Mouse (Mus musculus): ENCODE measurements at regions not wholly inside any gene's neighbourhood (a gene's known extent, or its start where the extent isn't known, plus 50 kb on each side); places are given as distances from the start of the nearest gene placed in this dataset.

- WGBS: 82% methylated on average over 19 of the region's 19 CpGs
These were observed 88.7 kb upstream of the Ccnd2 start for GRCm38 (mm10) chr6:127240472-127241375.

GRCm38 (mm10) chr6:127241693-127242425 lies 89.9 kb upstream of the Ccnd2 start:
- ATAC-seq (ENCODE audit: insufficient read depth, low read depth): no peak

More at GRCm38 (mm10) chr6:127240472-127241375, 88.7 kb upstream of the Ccnd2 start:
- Histone ChIP-seq H3K36me3 (replicated peaks; ENCODE audit: control insufficient read depth, insufficient read depth, low read length) (no peaks in the 10 kb centered on the region), H3K4me2 (ENCODE audit: low read depth, low read length) (peak overlapping the region; percentile 4; the same call in 1 of the 2 replicates), H3K4me3 (ENCODE audit: low read depth, low read length) (no peak overlapping the region), H3K4me1 (ENCODE audit: control insufficient read depth, insufficient read depth) (no peaks in the 10 kb centered on the region), H3K9ac (replicated peaks; ENCODE audit: low read depth, low read length) (no peak overlapping the region), H3K27me3 (ENCODE audit: control insufficient read depth, insufficient read depth, low read length) (no peaks in the 10 kb centered on the region), H3K27ac (ENCODE audit: low read depth) (no peak overlapping the region), H3K9me3 (replicated peaks; ENCODE audit: control insufficient read depth, low read length) (0 out of 2 replicates have a peak, but pooled peaks cover 3% of the 10 kb centered on the region)
- TF ChIP-seq CTCF (IDR thresholded peaks at IDR 0.05; ENCODE audit: low read depth) (no peak), EP300 (IDR thresholded peaks at IDR 0.05; ENCODE audit: low read depth) (no peak)
- no peak for DNase-seq (ENCODE audit: low spot score)
- no peak for ATAC-seq (ENCODE audit: insufficient read depth, low read depth)

GRCm38 (mm10) chr6:127243032-127243431 lies 91.0 kb upstream of the Ccnd2 start:
- no peak for DNase-seq (ENCODE audit: low spot score)
- no peak overlapping the region for H3K4me2 ChIP-seq (ENCODE audit: low read depth, low read length)
- no peak overlapping the region for H3K27ac ChIP-seq (ENCODE audit: low read depth)
- H3K4me1 ChIP-seq (ENCODE audit: control insufficient read depth, insufficient read depth): no peaks in the 10 kb centered on the region
- H3K36me3 ChIP-seq (replicated peaks; ENCODE audit: control insufficient read depth, insufficient read depth, low read length): no peaks in the 10 kb centered on the region
- no peak overlapping the region for H3K9ac ChIP-seq (replicated peaks; ENCODE audit: low read depth, low read length)
- no peaks in the 10 kb centered on the region for H3K27me3 ChIP-seq (ENCODE audit: control insufficient read depth, insufficient read depth, low read length)
- no peak for TF ChIP-seq EP300 (IDR thresholded peaks at IDR 0.05; ENCODE audit: low read depth)
- no peak for TF ChIP-seq CTCF (IDR thresholded peaks at IDR 0.05; ENCODE audit: low read depth)
- WGBS: 72% methylated on average over 2 of the region's 2 CpGs
- H3K9me3 ChIP-seq (replicated peaks; ENCODE audit: control insufficient read depth, low read length): 0 out of 2 replicates have a peak, but pooled peaks cover 3% of the 10 kb centered on the region
- no peak for ATAC-seq (ENCODE audit: insufficient read depth, low read depth)
- no peak overlapping the region for H3K4me3 ChIP-seq (ENCODE audit: low read depth, low read length)

More at GRCm38 (mm10) chr6:127241693-127242425, 89.9 kb upstream of the Ccnd2 start:
- no peak for DNase-seq (ENCODE audit: low spot score)
- TF ChIP-seq EP300 (IDR thresholded peaks at IDR 0.05; ENCODE audit: low read depth): no peak
- TF ChIP-seq CTCF (IDR thresholded peaks at IDR 0.05; ENCODE audit: low read depth): no peak
- WGBS: 55% methylated on average over 14 of the region's 14 CpGs
- Histone ChIP-seq H3K9me3 (replicated peaks; ENCODE audit: control insufficient read depth, low read length) (0 out of 2 replicates have a peak, but pooled peaks cover 3% of the 10 kb centered on the region), H3K27me3 (ENCODE audit: control insufficient read depth, insufficient read depth, low read length) (no peaks in the 10 kb centered on the region), H3K4me2 (ENCODE audit: low read depth, low read length) (no peak overlapping the region), H3K4me3 (ENCODE audit: low read depth, low read length) (no peak overlapping the region), H3K9ac (replicated peaks; ENCODE audit: low read depth, low read length) (no peak overlapping the region), H3K4me1 (ENCODE audit: control insufficient read depth, insufficient read depth) (no peaks in the 10 kb centered on the region), H3K36me3 (replicated peaks; ENCODE audit: control insufficient read depth, insufficient read depth, low read length) (no peaks in the 10 kb centered on the region), H3K27ac (ENCODE audit: low read depth) (no peak overlapping the region)

GRCm38 (mm10) chr6:127245814-127246440 lies 93.9 kb upstream of the Ccnd2 start:
- no peak for TF ChIP-seq EP300 (IDR thresholded peaks at IDR 0.05; ENCODE audit: low read depth)
- no peak for TF ChIP-seq CTCF (IDR thresholded peaks at IDR 0.05; ENCODE audit: low read depth)
- H3K4me3 ChIP-seq (ENCODE audit: low read depth, low read length): no peak overlapping the region
- H3K9me3 ChIP-seq (replicated peaks; ENCODE audit: control insufficient read depth, low read length): 0 out of 2 replicates have a peak, but pooled peaks cover 3% of the 10 kb centered on the region
- no peak overlapping the region for H3K27ac ChIP-seq (ENCODE audit: low read depth)
- DNase-seq (ENCODE audit: low spot score): no peak
- ATAC-seq (ENCODE audit: insufficient read depth, low read depth): no peak
- no peak overlapping the region for H3K9ac ChIP-seq (replicated peaks; ENCODE audit: low read depth, low read length)
- H3K36me3 ChIP-seq (replicated peaks; ENCODE audit: control insufficient read depth, insufficient read depth, low read length): no peaks in the 10 kb centered on the region
- H3K4me1 ChIP-seq (ENCODE audit: control insufficient read depth, insufficient read depth): no peaks in the 10 kb centered on the region
- 77% methylated on average over 4 of the region's 4 CpGs for WGBS
- no peak overlapping the region for H3K4me2 ChIP-seq (ENCODE audit: low read depth, low read length)
- H3K27me3 ChIP-seq (ENCODE audit: control insufficient read depth, insufficient read depth, low read length): no peaks in the 10 kb centered on the region

GRCm38 (mm10) chr6:127246730-127247129 lies 94.7 kb upstream of the Ccnd2 start:
- H3K4me1 ChIP-seq (ENCODE audit: control insufficient read depth, insufficient read depth): no peaks in the 10 kb centered on the region
- WGBS: 89% methylated on average over 7 of the region's 7 CpGs
- no peak overlapping the region for H3K4me2 ChIP-seq (ENCODE audit: low read depth, low read length)
- H3K4me3 ChIP-seq (ENCODE audit: low read depth, low read length): no peak overlapping the region
- H3K27me3 ChIP-seq (ENCODE audit: control insufficient read depth, insufficient read depth, low read length): no peaks in the 10 kb centered on the region
- H3K27ac ChIP-seq (ENCODE audit: low read depth): no peak overlapping the region
- DNase-seq (ENCODE audit: low spot score) (no peak), ATAC-seq (ENCODE audit: insufficient read depth, low read depth) (no peak)
- TF ChIP-seq CTCF (IDR thresholded peaks at IDR 0.05; ENCODE audit: low read depth) (no peak), EP300 (IDR thresholded peaks at IDR 0.05; ENCODE audit: low read depth) (no peak)
- 0 out of 2 replicates have a peak, but pooled peaks cover 3% of the 10 kb centered on the region for H3K9me3 ChIP-seq (replicated peaks; ENCODE audit: control insufficient read depth, low read length)
- H3K36me3 ChIP-seq (replicated peaks; ENCODE audit: control insufficient read depth, insufficient read depth, low read length): no peaks in the 10 kb centered on the region
- H3K9ac ChIP-seq (replicated peaks; ENCODE audit: low read depth, low read length): no peak overlapping the region

Measured in heart, postnatal 0 days (tissue).